Mouse (Mus musculus): Measurements from ENCODE around the gene Lrrc51. TPM values are rescaled to one million over a fixed set of nuclear protein-coding genes. Genes with fewer than 3 reads are reported as not detected.

The Lrrc51 gene
- polyA plus RNA-seq, 1 experiment = 8.8 TPM

DNA sequence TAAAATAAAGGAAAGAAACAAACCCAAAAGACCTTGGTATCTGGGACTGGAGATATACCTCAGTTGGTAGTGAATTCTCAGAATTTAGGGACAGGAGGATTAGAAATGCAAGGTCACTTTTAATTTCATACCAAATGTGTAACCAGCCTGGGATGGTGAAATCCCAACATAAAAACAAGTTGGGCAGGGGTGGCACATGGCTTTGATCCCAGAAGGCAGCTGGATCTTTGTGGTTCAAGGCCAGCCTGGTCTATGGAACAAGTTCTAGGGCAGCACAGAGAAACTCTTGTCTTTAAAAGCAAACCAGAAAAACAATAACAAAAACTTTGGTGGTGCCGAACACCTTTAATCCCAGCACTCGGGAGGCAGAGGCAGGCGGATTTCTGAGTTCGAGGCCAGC, 66.2 kb downstream of the Lrrc51 start:
- H3K27me3 ChIP-seq (ENCODE audit: control insufficient read depth, insufficient read depth, insufficient read length) = no peaks in the 10 kb centered on the region
- TF ChIP-seq REST (IDR thresholded peaks at IDR 0.05; ENCODE audit: insufficient read depth, insufficient read length) = no peak
- TF ChIP-seq POLR2AphosphoS2 (IDR thresholded peaks at IDR 0.05; ENCODE audit: insufficient read length, low read depth) = no peak
- no peak for TF ChIP-seq TCF12 (IDR thresholded peaks at IDR 0.05; ENCODE audit: insufficient read depth, poor library complexity, severe bottlenecking)
- TF ChIP-seq CEBPB (IDR thresholded peaks at IDR 0.05; ENCODE audit: insufficient read depth, poor library complexity, severe bottlenecking) = no peak
- TF ChIP-seq E2F4 (IDR thresholded peaks at IDR 0.05; ENCODE audit: insufficient read depth) = no peak
- no peak for TF ChIP-seq POLR2A (IDR thresholded peaks at IDR 0.05; ENCODE audit: insufficient read length, low read depth)
- TF ChIP-seq SRF (IDR thresholded peaks at IDR 0.05; ENCODE audit: control insufficient read depth, insufficient read length, low read depth) = no peak
- no peak for TF ChIP-seq MYOG (IDR thresholded peaks at IDR 0.05; ENCODE audit: control insufficient read depth in 1 of 3, insufficient read depth in 1 of 3, insufficient read length in 2 of 3, low read depth in 2 of 3)
- TF ChIP-seq USF1 (IDR thresholded peaks at IDR 0.05; ENCODE audit: low read depth) = no peak
- no peak for TF ChIP-seq MYOD1 (IDR thresholded peaks at IDR 0.05; ENCODE audit: control insufficient read depth in 1 of 3, insufficient read length in 2 of 3, low read depth in 2 of 3)
- no peak for TF ChIP-seq TCF3 (IDR thresholded peaks at IDR 0.05; ENCODE audit: insufficient read length, low read depth)
- no peak for TF ChIP-seq MAX (IDR thresholded peaks at IDR 0.05; ENCODE audit: low read depth)
- H3K4me2 ChIP-seq (ENCODE audit: low read depth) = no peak overlapping the region
- H3K4me3 ChIP-seq = no peak overlapping the region
- no peaks in the 10 kb centered on the region for H3K79me2 ChIP-seq (ENCODE audit: control insufficient read depth, insufficient read depth)
- no peak overlapping the region for H3ac ChIP-seq (ENCODE audit: control insufficient read depth, insufficient read length)
- H3K36me3 ChIP-seq (ENCODE audit: control insufficient read depth, insufficient read depth) = no peaks in the 10 kb centered on the region

DNA sequence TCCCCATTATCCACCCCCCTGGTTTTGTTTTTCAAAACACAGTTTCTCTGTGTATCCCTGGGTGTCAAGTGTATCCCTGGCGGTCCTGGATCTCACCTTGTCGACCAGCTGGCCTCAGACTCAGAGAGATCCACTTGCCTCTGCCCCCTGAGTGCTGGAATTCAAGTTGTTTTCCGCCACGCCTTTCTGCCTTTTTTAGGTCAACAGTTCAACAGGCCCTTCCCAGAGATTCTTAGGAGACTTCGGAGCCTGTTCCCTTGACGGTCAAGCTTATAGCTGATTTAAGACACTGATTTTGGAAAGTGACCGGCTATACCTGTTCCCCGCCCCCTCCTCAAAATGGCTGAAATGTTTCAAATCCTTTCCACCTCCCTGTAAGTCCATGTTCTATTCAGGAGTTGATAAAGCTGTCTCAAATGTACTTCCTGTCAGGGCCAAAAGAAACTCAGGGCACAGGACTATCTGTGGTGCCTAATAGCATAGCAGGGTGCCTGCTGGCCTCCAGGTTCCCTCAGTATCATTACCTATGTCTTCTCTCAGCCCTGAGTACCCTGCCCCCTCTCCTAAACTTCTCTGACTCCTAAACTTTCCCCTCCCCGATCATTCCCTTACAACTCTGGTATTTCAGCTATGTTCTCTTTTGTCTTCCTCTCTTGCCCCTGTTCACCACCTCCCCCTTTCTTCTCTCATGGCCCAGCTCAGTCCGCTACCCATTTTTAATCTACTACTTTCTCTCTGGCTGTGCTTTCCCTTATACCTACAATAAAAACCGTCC, 67.0 kb downstream of the Lrrc51 start:
- Histone ChIP-seq H3K4me3 (no peak overlapping the region), H3K27me3 (ENCODE audit: control insufficient read depth, insufficient read depth, insufficient read length) (no peaks in the 10 kb centered on the region), H3K36me3 (ENCODE audit: control insufficient read depth, insufficient read depth) (no peaks in the 10 kb centered on the region), H3K79me2 (ENCODE audit: control insufficient read depth, insufficient read depth) (no peaks in the 10 kb centered on the region), H3ac (ENCODE audit: control insufficient read depth, insufficient read length) (no peak overlapping the region), H3K4me2 (ENCODE audit: low read depth) (no peak overlapping the region)
- TF ChIP-seq REST (IDR thresholded peaks at IDR 0.05; ENCODE audit: insufficient read depth, insufficient read length) (no peak), TCF3 (IDR thresholded peaks at IDR 0.05; ENCODE audit: insufficient read length, low read depth) (no peak), POLR2A (IDR thresholded peaks at IDR 0.05; ENCODE audit: insufficient read length, low read depth) (no peak), CEBPB (IDR thresholded peaks at IDR 0.05; ENCODE audit: insufficient read depth, poor library complexity, severe bottlenecking) (no peak), E2F4 (IDR thresholded peaks at IDR 0.05; ENCODE audit: insufficient read depth) (no peak), TCF12 (IDR thresholded peaks at IDR 0.05; ENCODE audit: insufficient read depth, poor library complexity, severe bottlenecking) (no peak), MYOD1 (IDR thresholded peaks at IDR 0.05; ENCODE audit: control insufficient read depth in 1 of 3, insufficient read length in 2 of 3, low read depth in 2 of 3) (no peak), MYOG (IDR thresholded peaks at IDR 0.05; ENCODE audit: control insufficient read depth in 1 of 3, insufficient read depth in 1 of 3, insufficient read length in 2 of 3, low read depth in 2 of 3) (no peak), POLR2AphosphoS2 (IDR thresholded peaks at IDR 0.05; ENCODE audit: insufficient read length, low read depth) (no peak), USF1 (IDR thresholded peaks at IDR 0.05; ENCODE audit: low read depth) (no peak), MAX (IDR thresholded peaks at IDR 0.05; ENCODE audit: low read depth) (no peak), SRF (IDR thresholded peaks at IDR 0.05; ENCODE audit: control insufficient read depth, insufficient read length, low read depth) (no peak)

DNA sequence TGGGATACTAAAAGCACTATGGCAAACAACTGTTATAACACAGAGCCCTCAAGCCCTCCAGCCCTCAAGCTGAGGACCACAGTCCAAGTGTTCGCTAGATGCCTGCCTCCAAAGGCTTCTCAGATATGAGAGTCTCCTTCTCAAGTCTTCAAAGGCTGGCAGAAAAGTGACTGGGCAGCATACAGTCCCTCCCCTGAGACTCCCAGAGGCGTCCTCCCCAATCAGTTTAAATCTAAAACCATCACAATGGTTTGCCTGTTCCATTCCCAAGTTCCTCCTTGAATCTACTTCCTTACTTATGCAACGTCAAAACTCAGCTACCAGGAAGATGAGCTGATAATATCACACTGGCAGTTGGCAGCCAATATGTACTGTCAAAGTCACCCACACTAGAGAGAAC, 70.3 kb downstream of the Lrrc51 start, which contains the start of gene Anapc15:
TSS of gene Anapc15 (plus strand) at position 301 of the 400 bp plus-strand sequence.
- TF ChIP-seq USF1 (IDR thresholded peaks at IDR 0.05; ENCODE audit: low read depth) = no peak
- no peak for TF ChIP-seq SRF (IDR thresholded peaks at IDR 0.05; ENCODE audit: control insufficient read depth, insufficient read length, low read depth)
- no peak for TF ChIP-seq E2F4 (IDR thresholded peaks at IDR 0.05; ENCODE audit: insufficient read depth)
- TF ChIP-seq TCF3 (IDR thresholded peaks at IDR 0.05; ENCODE audit: insufficient read length, low read depth) = no peak
- no peak for TF ChIP-seq MYOD1 (IDR thresholded peaks at IDR 0.05; ENCODE audit: control insufficient read depth in 1 of 3, insufficient read length in 2 of 3, low read depth in 2 of 3)
- TF ChIP-seq CEBPB (IDR thresholded peaks at IDR 0.05; ENCODE audit: insufficient read depth, poor library complexity, severe bottlenecking) = no peak
- no peak for TF ChIP-seq TCF12 (IDR thresholded peaks at IDR 0.05; ENCODE audit: insufficient read depth, poor library complexity, severe bottlenecking)
- TF ChIP-seq MYOG (IDR thresholded peaks at IDR 0.05; ENCODE audit: control insufficient read depth in 1 of 3, insufficient read depth in 1 of 3, insufficient read length in 2 of 3, low read depth in 2 of 3) = no peak
- TF ChIP-seq POLR2A (IDR thresholded peaks at IDR 0.05; ENCODE audit: insufficient read length, low read depth) = no peak
- no peak for TF ChIP-seq REST (IDR thresholded peaks at IDR 0.05; ENCODE audit: insufficient read depth, insufficient read length)
- TF ChIP-seq MAX (IDR thresholded peaks at IDR 0.05; ENCODE audit: low read depth) = no peak
- no peak for TF ChIP-seq POLR2AphosphoS2 (IDR thresholded peaks at IDR 0.05; ENCODE audit: insufficient read length, low read depth)

More for the DNA sequence above, 70.3 kb downstream of the Lrrc51 start, which contains the start of gene Anapc15:
- Histone ChIP-seq H3K36me3 (ENCODE audit: control insufficient read depth, insufficient read depth) (no peaks in the 10 kb centered on the region), H3ac (ENCODE audit: control insufficient read depth, insufficient read length) (no peak within 1 kb of the TSS), H3K4me2 (ENCODE audit: low read depth) (no peak within 1 kb of the TSS), H3K27me3 (ENCODE audit: control insufficient read depth, insufficient read depth, insufficient read length) (no peaks in the 10 kb centered on the region), H3K4me3 (no peak within 1 kb of the TSS), H3K79me2 (ENCODE audit: control insufficient read depth, insufficient read depth) (no peaks in the 10 kb centered on the region)

Other genes starting within 250 kb of the Lrrc51 start
- 0.02 TPM for gene Phox2a, start 115.6 kb downstream of the Lrrc51 start, polyA plus RNA-seq (2012; fragmentation: generic; extraction: Trizol)
- 241 TPM for gene Inppl1, start 95.7 kb downstream of the Lrrc51 start, polyA plus RNA-seq (2012; fragmentation: generic; extraction: Trizol)
- not detected for gene Folr2, start 76.7 kb downstream of the Lrrc51 start, polyA plus RNA-seq (2012; fragmentation: generic; extraction: Trizol)
- gene Anapc15, start 70.2 kb downstream of the Lrrc51 start, polyA plus RNA-seq (2012; fragmentation: generic; extraction: Trizol) = 35.1 TPM
- gene Folr1, start 63.1 kb downstream of the Lrrc51 start, polyA plus RNA-seq (2012; fragmentation: generic; extraction: Trizol) = 2.2 TPM
- 202 TPM for gene Lamtor1, start 28.0 kb downstream of the Lrrc51 start, polyA plus RNA-seq (2012; fragmentation: generic; extraction: Trizol)
- 0.06 TPM for gene Tomt, start 27.5 kb downstream of the Lrrc51 start, polyA plus RNA-seq (2012; fragmentation: generic; extraction: Trizol)
- 60.3 TPM for gene Numa1, start 216 bp upstream of the Lrrc51 start, polyA plus RNA-seq (2012; fragmentation: generic; extraction: Trizol)
- gene Il18bp, start 84.8 kb upstream of the Lrrc51 start, polyA plus RNA-seq (2012; fragmentation: generic; extraction: Trizol) = 0.84 TPM
- 48.0 TPM for gene Rnf121, start 131.6 kb upstream of the Lrrc51 start, polyA plus RNA-seq (2012; fragmentation: generic; extraction: Trizol)
- gene Xndc1, start 131.6 kb upstream of the Lrrc51 start, polyA plus RNA-seq (2012; fragmentation: generic; extraction: Trizol) = 6.1 TPM
- 0.12 TPM for gene Xntrpc, start 131.8 kb upstream of the Lrrc51 start, polyA plus RNA-seq (2012; fragmentation: generic; extraction: Trizol)
- not detected for gene Trpc2, start 149.2 kb upstream of the Lrrc51 start, polyA plus RNA-seq (2012; fragmentation: generic; extraction: Trizol)
- 44.4 TPM for gene Art1, start 167.8 kb upstream of the Lrrc51 start, polyA plus RNA-seq (2012; fragmentation: generic; extraction: Trizol)
- gene Art5, start 175.6 kb upstream of the Lrrc51 start, polyA plus RNA-seq (2012; fragmentation: generic; extraction: Trizol) = 6.9 TPM
- gene Chrna10, start 182.9 kb upstream of the Lrrc51 start, polyA plus RNA-seq (2012; fragmentation: generic; extraction: Trizol) = 0.04 TPM

Data from myocyte (in vitro differentiated cells).